Mouse (Mus musculus) lung, postnatal 36 days (tissue): ENCODE results near the gene Sh2d3c.
A peak's percentile ranks its signal among the peaks of the same experiment; 100 is the strongest.

Source experiments
- DNase-seq: peaks from one replicate; pipeline ENCODE4 v3.0.0; 2022; ENCODE audit warnings: mixed read lengths

Gene Sh2d3c

DNA sequence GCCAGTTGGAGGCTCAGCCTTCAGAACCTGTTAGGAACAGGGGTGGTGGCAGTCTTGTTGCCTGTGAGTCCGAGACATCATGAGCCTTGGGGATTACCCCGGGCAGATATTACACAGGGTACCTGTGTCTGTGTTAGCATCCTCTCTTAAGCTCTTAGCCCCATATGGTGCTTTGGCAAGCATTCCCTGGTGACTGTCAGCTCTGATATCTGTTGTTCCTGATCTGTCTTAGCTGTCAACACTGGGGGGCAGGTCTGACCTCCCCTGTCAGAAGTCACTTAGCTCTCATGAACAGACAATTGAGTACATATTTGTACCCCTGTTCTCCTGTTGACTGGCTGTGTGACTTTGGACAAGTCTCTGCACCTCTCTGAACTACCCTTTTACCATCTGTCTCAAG, 38.1 kb downstream of the Sh2d3c start:
- no peak for DNase-seq

DNA sequence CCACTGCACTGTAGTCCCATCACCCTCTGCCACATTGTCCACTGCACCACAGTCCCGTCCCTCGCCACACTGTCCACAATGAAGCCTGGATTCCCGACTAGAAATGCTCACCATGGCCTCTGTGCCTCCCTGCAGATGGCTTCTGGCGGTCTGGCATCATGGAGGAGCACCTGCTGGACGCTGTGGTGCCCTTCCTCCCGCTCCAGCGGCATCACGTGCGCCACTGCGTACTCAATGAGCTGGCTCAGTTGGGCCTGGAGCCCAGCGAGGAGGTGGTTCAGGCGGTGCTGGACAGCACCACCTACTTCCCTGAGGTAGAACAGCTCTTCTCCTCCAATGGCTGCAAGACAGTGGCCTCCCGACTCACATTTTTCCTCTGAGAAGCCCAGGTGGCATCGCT, 40.5 kb downstream of the Sh2d3c start:
- DNase-seq: no peak

DNA sequence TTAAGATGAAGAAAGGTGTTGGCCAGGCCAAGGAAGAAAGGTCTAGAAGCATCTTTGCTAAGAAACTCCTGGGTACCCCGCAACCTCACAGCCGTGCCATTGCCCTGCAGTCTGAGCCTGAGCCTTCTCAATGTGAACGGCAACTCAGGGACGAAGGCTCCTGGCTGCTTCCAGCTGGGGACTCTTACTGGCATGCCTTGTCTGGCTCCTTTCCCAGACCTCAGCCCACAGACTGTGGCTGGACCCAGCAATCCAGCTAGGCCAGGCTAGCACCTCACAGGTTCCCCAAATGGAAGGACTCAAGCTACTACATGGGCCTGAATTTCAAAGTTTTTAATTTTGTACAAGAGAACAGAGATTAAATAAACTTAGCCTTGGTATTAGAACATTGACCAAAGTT, 41.0 kb downstream of the Sh2d3c start:
- no peak for DNase-seq

DNA sequence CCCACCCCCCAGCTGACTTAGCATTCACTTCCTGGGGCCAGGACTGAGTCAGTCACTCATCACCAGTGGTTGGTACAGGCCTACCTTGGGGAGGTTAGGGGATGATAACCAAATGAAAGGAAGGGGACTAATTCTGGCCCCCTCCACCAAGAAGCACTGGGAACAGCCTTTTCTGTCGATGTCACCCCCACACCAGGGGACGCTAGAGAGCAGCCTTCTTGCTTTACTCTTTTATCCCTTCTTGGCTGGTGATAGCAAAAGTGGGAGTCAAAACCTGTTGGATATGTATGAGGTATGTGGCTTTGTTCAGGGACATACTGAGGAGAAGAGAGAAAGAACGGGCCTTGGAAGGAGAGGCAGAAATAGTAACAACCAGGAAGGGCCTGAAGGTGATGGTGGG, 42.5 kb downstream of the Sh2d3c start:
- DNase-seq: no peak

DNA sequence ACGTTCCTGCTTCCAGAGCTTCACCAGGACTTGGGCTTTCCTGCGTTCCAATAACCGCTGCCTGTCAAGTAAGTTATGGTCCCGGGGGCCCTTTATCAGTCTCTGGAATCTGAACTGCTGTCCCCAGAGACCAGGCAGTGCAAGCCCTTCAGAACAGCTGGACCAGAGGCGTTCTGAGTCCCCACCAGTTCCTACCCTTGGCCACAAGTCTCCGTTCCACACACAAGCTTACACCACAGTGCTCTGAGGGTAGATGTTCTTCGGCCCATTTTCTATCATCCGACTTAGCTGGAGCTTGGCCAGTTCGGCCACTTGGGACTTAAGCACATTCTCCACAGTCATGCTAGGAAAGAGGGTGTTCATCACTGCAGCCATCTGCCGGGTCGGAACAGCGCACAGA, 46.4 kb downstream of the Sh2d3c start:
- no peak for DNase-seq

DNA sequence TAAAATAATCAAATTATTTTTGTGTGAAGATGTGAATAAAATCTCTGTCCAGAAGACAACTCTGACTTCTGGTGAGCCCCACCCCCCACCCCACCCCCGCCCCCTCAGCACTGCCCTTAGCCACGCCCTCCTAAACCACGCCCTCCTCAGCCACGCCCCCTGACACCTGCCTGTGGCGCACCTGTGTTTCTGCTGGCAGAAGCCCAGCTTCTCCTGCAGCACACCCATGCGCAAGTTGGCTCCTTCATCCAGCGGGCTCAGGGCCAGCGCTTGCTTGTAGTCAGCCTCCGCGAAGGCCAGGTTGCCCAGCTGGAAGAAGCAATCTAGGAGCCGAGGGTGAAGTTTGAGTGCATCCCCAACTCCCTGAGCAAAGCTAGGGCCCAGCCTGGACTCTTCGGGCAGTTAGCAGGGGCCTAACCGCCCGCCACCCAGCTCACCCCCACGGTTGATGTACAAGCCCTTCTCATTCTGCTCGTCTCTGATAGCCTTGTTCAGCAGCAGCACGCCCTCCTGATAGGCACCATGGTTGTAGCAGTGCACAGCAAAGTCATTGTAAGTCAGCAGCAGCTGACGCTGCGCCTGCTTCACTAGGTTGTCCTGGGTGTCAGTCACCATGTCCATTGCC, 47.9 kb downstream of the Sh2d3c start:
- DNase-seq: peak; percentile 82

DNA sequence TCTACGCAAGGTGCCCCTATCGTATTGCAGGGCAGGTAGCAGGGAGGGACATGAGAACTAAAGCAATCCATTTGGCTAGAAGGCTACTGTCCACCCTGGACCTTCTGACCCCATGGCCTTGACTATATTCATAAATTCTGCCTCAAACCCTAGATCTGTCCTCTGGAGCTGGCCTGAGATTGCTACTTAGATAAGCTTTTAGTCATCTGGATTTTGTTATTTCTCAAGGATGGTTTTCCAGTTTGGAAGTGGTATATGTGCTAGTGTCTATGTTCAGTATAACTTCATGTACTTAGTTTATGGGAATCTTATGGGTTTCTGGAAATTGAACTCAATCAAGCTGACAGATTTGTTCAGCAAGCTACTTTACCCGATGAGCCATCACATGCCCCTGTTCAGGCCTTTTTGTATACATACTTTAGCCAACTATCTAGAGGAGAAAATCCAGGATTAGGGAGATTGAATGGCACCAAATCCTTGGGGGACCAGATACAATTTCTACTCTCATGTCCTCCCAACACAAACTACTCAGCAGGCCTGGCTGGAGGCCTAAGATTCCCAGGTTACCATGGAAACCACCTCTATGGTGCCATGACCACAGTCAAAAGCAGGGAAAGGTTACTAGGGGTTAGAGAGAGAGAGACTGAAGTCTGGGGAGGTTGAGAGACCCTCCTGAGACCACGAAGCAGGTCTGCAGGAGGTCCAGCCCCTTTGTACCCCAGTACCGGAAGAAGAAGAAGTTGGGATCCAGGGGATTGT, 48.7 kb downstream of the Sh2d3c start:
- DNase-seq: no peak

DNA sequence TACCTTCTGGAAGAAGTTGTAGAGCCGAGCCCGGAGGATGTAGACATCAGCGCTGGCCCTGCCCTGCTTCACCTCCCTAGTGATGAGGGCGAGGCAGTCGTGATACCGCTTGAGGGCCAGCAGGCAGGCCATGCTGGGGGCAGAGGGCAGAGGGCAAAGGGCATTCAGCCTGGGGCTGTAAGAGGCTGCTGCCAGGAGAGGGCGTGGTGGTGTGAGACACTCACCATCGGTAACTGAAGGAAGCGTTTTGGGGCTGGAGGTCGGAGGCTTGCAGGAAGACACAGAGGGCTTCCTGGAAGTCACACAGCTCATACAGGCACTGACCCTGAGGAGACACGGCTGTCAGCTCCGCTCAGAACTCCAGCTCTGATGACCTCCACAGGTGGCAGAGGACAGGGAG, 51.0 kb downstream of the Sh2d3c start:
- DNase-seq: no peak

DNA sequence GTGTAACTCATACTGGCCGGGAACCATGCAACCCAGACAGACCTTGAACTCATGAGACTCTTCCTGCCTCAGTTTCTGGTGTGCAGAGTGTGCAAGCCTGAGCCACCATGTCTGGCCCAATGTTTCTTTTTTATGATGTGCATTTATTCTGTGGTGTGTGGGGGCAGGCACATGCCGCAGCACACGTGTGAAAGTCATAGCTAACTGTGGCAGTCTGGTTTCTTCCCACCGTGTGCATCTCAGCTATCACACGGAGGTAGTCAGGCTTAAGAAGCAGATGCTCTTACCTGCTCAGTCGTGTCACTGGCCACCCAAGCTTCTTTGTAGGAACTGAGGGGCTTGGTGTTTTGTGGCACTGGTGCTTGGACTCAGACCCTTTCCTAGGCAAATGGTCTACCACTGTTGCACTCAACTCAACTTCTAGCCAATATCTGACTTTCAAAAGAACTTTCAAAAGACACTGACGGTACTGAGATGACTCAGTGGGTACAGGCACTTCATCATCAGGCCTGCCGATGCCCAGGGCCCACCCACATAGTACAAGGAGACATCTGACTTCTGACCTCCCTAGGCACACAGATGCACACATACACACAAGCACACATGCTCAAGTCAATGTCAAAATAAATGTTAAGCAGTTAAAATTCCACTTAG, 51.9 kb downstream of the Sh2d3c start:
- DNase-seq: no peak

DNA sequence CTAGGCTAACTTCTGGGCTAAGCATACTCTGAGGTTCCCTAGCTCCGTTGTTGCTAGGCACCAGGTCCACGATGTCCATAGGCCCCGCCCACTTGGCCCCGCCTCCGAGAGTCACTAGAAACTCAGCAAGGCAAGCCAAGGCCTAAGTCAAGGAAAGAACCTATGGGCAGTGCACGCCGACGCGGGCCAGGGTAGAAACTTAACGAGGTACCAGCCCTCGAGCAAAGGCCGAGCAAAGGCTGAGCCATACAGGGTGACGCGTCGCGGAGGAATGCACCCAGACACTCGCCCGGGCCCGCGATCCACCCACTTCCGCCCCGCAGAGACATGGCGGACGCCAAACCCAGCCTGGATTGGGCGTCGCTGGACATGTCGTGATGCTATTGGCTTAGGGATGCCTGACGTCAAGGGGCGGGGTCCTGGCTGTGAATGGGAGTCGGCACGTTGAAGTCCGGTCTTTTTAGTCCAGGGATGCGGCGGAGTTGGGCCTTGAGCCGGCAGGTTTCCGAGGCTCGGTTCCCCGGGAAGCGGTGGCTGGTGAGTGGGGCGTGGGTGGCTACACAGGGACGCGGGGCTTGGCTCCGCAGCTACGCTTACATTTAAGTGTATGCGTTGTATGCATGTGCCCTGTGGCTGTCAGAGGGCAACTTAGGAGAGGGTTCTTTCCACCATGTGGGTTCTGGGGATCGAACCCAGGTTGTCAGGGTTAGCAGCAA, 54.7 kb downstream of the Sh2d3c start, which contains the start of the genes Ttc16 and Ptrh1:
Ttc16 (minus strand) TSS at position 275 of the 716 bp plus-strand sequence.
Ptrh1 (plus strand) TSS at position 428 of the 716 bp plus-strand sequence.
- DNase-seq: peak; percentile 100

DNA sequence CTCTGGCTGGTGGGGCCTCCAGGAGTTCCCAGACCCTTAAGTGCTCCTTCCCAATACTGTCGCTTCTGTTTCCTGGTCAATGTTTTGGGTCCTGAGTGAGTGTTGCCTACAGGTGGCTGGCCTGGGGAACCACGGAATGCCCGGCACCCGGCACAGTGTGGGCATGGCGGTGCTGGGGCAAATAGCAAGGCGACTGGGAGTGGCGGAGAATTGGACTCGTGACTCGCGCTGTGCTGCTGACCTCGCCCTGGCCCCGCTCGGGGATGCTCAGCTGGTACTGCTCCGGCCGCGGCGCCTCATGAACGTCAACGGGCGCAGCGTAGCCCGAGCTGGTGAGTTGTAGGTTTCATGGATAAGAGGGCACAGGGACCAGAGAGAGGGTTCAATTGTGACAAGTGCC, 55.3 kb downstream of the Sh2d3c start:
- DNase-seq: no peak

DNA sequence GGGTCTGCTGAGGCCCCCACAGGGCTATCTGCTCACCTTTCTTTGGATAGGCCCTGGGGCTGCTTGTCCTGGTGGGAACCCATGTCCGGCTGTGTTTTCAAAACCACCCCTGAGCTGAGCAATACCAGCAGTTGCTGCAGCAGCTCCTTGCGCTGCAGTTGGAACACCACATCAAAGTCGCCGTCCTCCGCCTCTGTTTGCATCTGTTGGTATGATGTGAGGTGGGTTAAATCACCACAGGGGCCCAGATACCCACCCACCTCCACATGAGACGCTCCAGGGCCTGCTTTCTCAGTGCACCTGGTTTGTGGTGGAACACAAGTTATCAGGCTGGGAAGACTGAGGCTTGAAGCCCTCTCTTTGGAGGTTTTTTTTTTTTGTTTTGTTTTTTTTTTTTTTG, 57.2 kb downstream of the Sh2d3c start:
- no peak for DNase-seq

DNA sequence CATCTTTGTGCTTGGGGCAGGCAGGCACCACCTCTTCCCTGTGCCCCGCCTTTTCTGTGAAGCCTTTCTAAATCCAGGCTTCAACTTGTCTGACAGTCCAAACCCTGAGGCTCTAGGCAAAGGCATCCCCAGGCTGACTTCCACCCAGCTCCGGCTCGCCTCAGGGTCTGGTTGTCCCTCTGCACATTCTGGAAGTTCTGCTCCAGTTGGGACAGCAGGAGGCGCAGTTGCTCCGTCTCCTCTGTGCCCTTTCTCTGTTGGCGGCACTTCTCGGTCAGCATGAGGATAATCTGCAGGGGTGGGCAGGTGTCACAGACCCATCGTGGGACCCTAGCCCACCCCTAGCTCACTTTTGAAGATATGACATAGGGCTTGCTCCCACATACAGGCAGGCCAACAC, 58.3 kb downstream of the Sh2d3c start:
- DNase-seq: peak; percentile 80

DNA sequence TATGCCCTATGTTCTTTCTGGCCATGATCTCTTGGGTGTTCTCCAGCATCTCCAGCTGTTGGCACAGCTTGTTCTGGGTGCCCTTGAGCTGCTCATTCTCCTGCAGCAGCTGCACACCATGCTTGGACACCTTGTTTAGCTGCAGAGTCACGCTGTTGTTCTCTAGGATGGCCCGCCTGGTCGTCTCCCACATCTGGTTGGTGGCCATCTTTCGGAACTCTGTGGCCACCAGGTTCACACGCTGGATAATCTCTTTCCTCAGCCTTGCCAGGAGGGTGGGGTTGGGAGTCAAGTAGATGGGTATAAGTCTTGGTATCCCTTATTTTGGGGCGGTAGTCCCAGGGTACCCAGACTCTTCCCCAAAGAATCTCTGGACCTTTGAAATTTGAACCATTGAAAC, 58.9 kb downstream of the Sh2d3c start:
- no peak for DNase-seq

DNA sequence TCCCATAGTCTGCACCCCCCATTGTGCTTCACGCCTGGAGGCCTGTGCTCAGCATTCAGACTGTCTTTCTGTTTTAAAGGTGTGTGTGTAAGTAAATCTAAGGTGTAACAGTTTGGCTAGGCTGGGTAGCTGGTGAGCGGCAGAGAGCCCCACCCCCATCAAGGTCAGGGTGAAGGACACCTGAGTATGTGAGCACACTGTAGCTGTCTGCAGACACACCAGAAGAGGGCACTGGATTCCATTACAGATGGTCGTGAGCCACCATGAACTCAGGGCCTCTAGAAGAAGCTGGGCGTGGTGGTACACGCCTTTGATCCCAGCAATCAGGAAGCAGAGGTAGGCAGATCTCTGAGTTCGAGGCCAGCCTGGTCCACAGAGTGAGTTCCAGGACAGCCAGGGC, 60.9 kb downstream of the Sh2d3c start:
- no peak for DNase-seq

DNA sequence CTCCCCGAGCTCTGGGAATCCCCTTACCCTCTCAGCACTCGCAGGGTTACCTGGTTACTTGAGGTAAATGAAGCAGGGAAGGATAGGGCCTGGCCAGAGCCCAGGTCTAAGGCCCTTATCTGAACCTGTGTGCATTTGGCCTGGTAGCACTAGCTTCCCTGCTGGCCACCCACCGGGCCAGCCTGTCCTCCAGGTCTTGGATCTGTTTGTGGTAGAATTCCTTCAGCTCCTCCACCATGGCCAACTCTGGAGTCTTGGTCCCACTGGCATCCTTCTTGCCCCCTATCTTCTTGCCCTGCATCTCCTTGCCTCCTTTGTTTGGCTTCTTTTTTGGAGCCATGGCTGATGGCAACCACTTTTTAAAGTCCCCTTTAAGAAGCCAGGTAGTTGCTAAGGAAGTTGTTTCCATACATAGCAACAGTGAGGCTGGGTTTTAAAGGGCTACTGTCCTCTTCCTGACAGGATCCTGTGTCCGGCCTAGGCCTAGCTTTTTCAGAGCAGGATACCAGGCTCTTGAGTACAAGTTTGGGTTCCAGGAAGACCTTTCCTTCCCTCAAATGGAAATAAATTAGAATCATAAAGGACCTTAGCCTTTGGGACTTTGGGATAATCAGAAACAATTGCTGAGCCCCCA, 63.3 kb downstream of the Sh2d3c start, which contains the start of gene Cfap157:
Cfap157 (minus strand) TSS at position 381 of the 634 bp plus-strand sequence.
- peak; percentile 71 for DNase-seq

DNA sequence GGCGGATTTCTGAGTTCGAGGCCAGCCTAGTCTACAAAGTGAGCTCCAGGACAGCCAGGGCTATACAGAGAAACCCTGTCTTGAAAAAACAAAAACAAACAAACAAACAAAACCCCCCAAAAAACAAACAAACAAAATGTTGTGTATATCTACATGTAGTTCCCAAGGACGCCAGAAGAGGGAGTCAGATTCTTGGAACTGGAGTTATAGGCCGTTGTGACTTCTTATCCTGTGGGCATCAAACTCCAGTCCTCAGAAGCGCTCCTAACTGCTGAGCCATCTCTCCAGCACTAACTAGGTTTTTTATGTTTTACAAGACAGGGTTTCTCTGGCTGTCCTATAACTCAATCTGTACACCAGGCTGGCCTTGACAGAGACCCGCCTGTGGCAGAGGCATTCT, 66.3 kb downstream of the Sh2d3c start:
- DNase-seq: peak; percentile 55

DNA sequence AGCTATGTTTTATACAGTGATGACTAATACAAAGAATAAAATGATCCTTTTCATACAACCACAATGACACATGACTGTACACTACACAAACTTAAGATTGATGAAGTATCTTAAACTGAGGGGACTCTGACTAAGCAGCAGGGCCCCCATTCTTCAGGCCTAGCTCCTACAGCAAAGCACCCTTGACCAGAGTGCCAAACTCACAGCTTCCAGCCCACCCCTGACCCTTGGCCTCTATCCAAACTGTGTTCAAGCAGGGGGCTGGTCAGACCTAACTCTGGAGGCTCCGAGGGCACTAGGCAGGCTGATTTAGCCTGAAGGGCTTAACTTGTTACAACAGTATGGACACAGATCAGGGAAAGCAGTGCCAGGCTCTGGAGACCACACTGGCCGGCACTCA, 67.7 kb downstream of the Sh2d3c start:
- no peak for DNase-seq

DNA sequence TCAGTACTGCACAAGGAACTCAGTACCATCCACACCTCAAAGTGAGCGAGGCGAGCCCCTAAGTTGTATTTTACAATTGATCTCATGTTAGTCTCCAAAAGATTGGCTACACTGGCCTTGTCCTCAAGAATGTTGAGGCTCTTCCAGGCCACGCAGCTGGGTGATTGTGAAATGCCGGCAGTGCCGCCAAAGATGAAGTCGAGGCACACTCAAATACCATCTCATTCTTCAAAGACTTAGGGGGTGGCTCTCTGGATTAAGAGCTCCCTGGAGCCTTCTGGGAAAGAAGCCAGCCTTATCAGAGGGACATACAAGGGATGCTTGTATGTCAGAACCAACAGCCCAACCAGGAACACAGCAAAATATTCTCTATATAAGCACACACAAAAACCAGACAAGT, 70.4 kb downstream of the Sh2d3c start:
- peak; percentile 79 for DNase-seq

DNA sequence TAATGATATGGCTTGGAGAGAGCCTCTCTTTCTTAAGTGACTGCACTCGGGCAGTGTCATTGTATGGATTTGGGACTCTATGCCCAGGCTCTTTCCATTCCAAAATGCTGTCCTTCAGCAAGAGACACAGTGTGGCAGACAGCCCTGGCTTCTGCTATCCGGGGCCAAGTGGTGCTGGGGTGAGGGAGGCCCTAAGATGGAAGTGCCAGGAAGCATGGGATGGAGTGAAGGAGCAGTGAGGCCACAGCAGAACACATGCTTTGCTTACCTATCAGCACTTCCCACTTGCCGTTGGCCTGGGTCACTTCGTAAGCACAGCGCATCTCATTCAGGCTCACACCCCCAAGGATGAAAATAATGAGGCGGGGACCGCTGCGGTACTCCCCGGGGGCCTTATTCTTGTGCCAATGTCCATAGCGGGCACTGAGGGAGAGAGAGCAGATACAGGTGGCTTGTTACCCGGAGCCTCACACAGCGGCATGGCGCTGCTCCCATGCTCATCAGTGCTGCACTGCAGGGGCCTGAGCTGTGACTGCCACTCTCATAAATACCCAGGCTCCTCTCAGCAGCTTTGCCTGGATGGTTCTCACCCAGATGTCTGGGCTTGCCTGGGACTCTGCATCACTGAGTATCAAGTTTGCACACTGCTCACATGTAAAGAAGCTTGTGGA, 75.0 kb downstream of the Sh2d3c start:
- DNase-seq: no peak

DNA sequence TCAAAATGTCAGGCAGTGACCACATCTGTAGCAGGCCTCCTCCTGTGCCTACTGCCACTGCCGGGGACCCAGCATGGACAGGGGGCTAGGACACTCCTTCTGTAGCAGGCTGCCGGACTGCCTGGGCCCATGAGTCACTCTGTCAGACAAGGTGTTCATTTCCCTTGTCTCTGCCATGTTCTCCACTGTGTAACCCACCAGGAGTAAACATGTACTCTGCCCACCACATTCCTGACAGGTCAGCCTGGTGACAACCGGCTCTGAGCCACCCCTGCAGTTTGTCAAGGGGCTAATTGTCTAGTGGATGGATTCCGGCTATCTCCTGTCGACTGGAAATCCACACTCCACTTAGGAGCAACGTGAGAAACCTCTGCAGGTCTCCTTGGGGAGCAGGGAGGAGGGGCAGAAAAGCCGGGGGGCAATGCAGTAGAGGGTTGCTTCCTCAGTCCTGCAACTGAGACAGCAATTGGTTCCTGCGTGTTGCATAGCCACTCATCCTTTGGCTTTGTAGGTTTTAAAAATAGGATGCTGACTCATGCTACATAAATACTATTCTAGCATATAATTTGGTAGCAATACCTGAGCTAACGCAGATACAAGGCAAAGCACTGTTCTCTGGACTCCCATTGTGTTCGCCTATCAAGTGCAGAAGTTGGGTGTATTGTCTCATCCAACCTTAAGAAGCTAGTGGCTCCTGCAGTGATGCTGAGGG, 77.6 kb downstream of the Sh2d3c start:
- no peak for DNase-seq
